Mouse (Mus musculus): ENCODE results near the gene Nppc.

DNA sequence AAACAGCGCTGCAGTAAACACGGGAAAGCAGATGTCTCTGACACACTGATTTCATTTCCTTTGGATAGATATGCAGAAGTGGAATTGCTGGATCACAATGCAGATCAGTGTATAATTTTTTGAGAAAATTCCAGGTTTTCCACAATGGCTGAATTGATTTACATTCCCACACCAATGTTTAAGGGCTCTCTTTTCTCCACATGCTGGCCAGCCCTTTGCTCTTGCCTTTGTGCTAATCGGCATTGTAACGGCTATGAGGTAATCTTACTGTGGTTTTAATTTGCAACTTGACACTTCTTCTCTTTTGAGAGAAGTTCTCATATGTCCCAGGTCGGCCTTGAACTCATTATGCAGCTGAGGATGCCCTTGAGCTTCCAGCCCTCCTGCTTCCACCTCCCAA, 20.7 kb upstream of the Nppc start:
- TF ChIP-seq CTCF (IDR thresholded peaks at IDR 0.05; ENCODE audit: borderline replicate concordance, insufficient read depth, low read length) (no peak), POLR2A (IDR thresholded peaks at IDR 0.05; ENCODE audit: low read depth, low read length) (no peak)

Measured in embryonic fibroblast, embryonic 13.5 days (primary cell).